Mouse (Mus musculus) intestine, embryonic 15.5 days (tissue): ENCODE results near the gene Nrtn. TPM values are rescaled to one million over a fixed set of nuclear protein-coding genes. Genes with fewer than 3 reads are reported as not detected.

Experiments
- ATAC-seq: fragments of 200-750 bp; cut with Nextera tagmentation; 2 replicates; pipeline ENCODE4 v1.8.0; 2017; ENCODE audit warnings: moderate TSS enrichment, moderate library complexity
- H3K27ac ChIP-seq: fragments of 300-500 bp; sonication (generic); 2 replicates; pipeline ENCODE4 v1.5.1; 2015; ENCODE audit warnings: mild to moderate bottlenecking, inconsistent platforms
- H3K27me3 ChIP-seq: fragments of 300-500 bp; sonication (generic); replicated peaks from 2 replicates; pipeline ENCODE4 v1.6.1; 2015; ENCODE audit warnings: inconsistent platforms
- H3K36me3 ChIP-seq: fragments of 300-500 bp; sonication (generic); 2 replicates; pipeline ENCODE4 v1.6.1; 2015; ENCODE audit warnings: inconsistent platforms
- H3K4me1 ChIP-seq: fragments of 300-500 bp; sonication (generic); replicated peaks from 2 replicates; pipeline ENCODE4 v1.6.1; 2015; ENCODE audit warnings: inconsistent platforms
- H3K4me2 ChIP-seq: fragments of 300-500 bp; sonication (generic); replicated peaks from 2 replicates; pipeline ENCODE4 v1.6.1; 2015; ENCODE audit warnings: mild to moderate bottlenecking, inconsistent platforms
- H3K4me3 ChIP-seq: fragments of 300-500 bp; sonication (generic); replicated peaks from 2 replicates; pipeline ENCODE4 v1.5.1; 2015; ENCODE audit warnings: inconsistent platforms
- H3K9ac ChIP-seq: fragments of 300-500 bp; sonication (generic); 2 replicates; pipeline ENCODE4 v1.6.1; 2015; ENCODE audit warnings: inconsistent platforms
- H3K9me3 ChIP-seq: fragments of 300-500 bp; sonication (generic); 2 replicates; pipeline ENCODE4 v1.6.1; 2016; ENCODE audit warnings: inconsistent platforms
- WGBS: fragments of 180-500 bp; shearing (Covaris S2); methylation state at CpG from one replicate; pipeline ENCODE4 v1.1.7; 2015; 5-methylcytosine and 5-hydroxymethylcytosine counted together
- polyA plus RNA-seq: library from polyadenylated mRNA; unstranded; fragments of >200 nt; fragmentation: Nextera tagmentation; extraction: Ambion mirVana; gene quantifications from 2 replicates; pipeline ENCODE4 v1.2.1, GENCODE M21; 2015

Gene Nrtn
- polyA plus RNA-seq, 1 experiment from 2014 or later: 10.7 TPM

DNA sequence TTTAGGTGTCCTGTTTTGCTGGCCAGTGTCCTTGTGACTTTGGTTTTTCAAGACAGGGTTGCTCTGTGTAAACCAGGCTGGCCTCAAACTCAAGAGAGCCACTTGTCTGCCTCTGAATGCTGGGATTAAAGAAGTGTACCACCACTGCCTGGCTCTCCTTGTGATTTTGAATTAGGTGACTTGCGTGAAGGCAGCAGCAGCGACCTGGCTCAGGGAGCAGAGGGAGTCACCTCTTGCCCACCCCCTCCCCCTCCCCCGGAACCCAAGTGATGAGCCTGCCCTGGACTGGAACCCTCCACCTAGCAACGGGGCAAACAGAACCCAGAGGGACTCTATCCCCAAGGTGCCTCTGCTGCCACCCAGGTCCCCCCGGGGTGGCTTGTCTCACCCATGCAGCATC is 12.6 kb upstream of the Nrtn start, which contains the start of gene Prr22:
TSS of gene Prr22 (plus strand) at position 301 of the 400 bp plus-strand sequence.
- WGBS: 91% methylated on average over 5 of the region's 5 CpGs
- no peak within 1 kb of the TSS for H3K9ac ChIP-seq
- H3K27ac ChIP-seq: no peak within 1 kb of the TSS
- no peak for ATAC-seq
- no peaks in the 10 kb centered on the region for H3K9me3 ChIP-seq
- H3K4me2 ChIP-seq: no peak within 1 kb of the TSS
- no peaks in the 10 kb centered on the region for H3K27me3 ChIP-seq
- H3K4me3 ChIP-seq: no peak within 1 kb of the TSS
- peaks cover 31% of the 10 kb centered on the region for H3K36me3 ChIP-seq
- H3K4me1 ChIP-seq: 0 out of 2 replicates have a peak, but pooled peaks cover 5% of the 10 kb centered on the region

DNA sequence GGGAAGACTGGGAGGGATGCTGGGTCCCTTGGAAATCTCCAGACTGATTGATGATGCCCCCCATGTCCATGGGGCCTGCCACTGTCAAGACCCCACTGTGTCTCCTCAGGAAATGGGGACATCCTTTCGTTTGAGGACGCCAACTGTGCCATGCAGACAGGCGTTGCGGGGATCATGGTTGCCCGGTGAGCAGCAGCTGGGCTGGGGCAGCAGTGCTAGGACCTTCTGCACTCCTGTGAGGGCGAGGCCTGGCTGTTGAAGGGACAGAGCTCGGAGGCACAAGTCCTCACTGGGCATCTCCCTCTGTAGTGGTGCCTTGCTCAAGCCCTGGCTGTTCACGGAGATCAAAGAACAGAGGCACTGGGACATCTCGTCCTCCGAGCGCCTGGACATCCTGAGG is 11.6 kb upstream of the Nrtn start:
- Histone ChIP-seq H3K9me3 (no peaks in the 10 kb centered on the region), H3K4me3 (no peak overlapping the region), H3K4me1 (0 out of 2 replicates have a peak, but pooled peaks cover 5% of the 10 kb centered on the region), H3K4me2 (no peak overlapping the region), H3K27ac (no peak overlapping the region), H3K9ac (no peak overlapping the region), H3K36me3 (peaks cover 31% of the 10 kb centered on the region), H3K27me3 (no peaks in the 10 kb centered on the region)
- 93% methylated on average over 11 of the region's 11 CpGs for WGBS
- ATAC-seq: no peak

DNA sequence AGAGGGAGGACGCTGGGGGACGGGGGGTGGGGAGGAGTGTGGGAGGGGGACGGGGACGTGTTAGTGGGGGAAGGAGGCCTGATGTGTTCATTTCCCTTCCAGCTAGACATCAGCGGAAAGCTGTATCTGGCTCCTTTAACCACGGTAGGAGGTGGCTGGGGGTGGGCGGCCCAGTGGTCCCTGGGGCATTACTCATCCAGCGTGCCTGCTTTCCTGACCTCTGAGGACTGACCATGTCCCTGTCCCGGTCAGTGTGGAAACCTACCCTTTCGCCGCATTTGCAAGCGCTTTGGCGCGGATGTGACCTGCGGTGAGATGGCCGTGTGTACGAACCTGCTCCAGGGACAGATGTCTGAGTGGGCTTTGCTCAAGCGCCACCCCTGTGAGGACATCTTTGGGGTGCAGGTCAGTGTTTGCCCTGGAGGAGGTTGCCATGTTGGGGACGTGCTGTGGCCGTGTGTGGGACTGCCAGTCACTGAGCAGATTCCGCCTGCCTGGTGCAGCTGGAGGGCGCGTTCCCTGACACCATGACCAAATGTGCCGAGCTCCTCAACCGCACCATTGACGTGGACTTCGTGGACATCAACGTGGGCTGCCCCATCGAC is 10.3 kb upstream of the Nrtn start:
- H3K4me1 ChIP-seq: peaks cover 14% of the 10 kb centered on the region
- no peaks in the 10 kb centered on the region for H3K27me3 ChIP-seq
- H3K27ac ChIP-seq: no peak overlapping the region
- no peak overlapping the region for H3K9ac ChIP-seq
- peaks cover 31% of the 10 kb centered on the region for H3K36me3 ChIP-seq
- no peak for ATAC-seq
- H3K4me2 ChIP-seq: no peak overlapping the region
- H3K4me3 ChIP-seq: no peak overlapping the region
- no peaks in the 10 kb centered on the region for H3K9me3 ChIP-seq
- WGBS: 96% methylated on average over 29 of the region's 29 CpGs

DNA sequence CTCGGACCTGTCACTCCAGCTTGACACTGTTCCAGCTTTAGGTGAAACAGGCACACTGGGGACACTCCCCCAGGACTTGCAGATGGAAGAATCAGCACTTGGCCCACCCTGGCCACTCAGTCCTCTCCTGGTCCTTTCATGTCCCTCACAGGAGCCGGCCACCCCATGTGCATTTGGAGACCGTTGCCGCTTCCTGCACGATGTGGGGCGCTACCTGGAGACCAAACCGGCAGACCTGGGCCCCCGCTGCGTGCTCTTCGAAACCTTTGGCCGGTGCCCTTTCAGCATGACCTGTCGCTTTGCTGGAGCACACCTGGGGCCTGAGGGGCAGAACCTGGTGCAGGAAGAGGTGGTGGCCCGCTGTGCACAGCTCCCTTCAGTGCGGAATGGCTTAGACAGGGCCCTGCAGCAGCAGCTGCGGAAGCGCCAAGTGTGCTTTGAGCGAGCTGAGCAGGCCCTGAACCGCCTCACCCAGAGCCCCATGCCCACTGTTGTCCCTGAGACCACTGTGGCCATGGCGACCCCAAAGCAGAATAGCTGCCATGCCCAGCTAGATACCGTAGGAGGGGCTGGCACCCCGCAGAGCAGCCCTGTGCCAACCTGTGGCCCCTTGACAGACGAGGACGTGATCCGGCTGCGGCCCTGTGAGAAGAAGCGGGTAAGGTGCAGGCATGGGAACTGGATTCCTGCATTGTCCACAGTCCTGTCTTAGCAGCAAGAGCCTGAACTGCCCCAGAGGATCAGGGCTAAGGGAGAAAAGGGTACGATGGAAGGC is 9.5 kb upstream of the Nrtn start:
- peaks cover 31% of the 10 kb centered on the region for H3K36me3 ChIP-seq
- WGBS: 95% methylated on average over 27 of the region's 27 CpGs
- H3K9me3 ChIP-seq: no peaks in the 10 kb centered on the region
- no peak overlapping the region for H3K27ac ChIP-seq
- H3K4me1 ChIP-seq: peaks cover 20% of the 10 kb centered on the region
- no peak overlapping the region for H3K4me2 ChIP-seq
- no peak overlapping the region for H3K9ac ChIP-seq
- no peak overlapping the region for H3K4me3 ChIP-seq
- no peak for ATAC-seq
- no peaks in the 10 kb centered on the region for H3K27me3 ChIP-seq

DNA sequence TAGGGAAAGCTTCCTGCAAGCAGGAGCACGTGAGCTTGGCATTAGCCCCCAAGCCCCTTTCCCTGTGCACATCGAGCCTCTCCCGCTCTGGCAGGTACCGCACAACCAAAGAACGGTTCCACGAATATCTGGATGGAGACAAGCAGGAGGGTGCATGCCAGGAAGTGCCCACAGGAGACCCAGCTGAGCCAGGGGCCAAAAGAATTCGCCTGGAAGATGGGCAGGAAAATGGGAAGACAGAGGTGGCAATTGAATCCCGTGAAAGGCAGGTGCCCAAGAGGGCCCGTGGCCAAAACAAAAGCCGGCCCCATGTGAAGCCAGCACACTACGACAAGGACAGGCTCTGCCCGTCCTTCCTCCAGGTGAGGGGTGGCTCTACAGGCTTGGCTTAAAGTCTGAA is 8.1 kb upstream of the Nrtn start:
- Histone ChIP-seq H3K9me3 (no peaks in the 10 kb centered on the region), H3K4me2 (peak overlapping the region; percentile 84), H3K4me3 (peak overlapping the region; percentile 78), H3K27ac (no peak overlapping the region), H3K4me1 (peaks cover 26% of the 10 kb centered on the region), H3K36me3 (peaks cover 30% of the 10 kb centered on the region), H3K27me3 (0 out of 2 replicates have a peak, but pooled peaks cover under 1% of the 10 kb centered on the region), H3K9ac (peak overlapping the region; percentile 84)
- 47% methylated on average over 12 of the region's 12 CpGs for WGBS
- ATAC-seq: peak; percentile 2; the same call in 1 of the 2 replicates

DNA sequence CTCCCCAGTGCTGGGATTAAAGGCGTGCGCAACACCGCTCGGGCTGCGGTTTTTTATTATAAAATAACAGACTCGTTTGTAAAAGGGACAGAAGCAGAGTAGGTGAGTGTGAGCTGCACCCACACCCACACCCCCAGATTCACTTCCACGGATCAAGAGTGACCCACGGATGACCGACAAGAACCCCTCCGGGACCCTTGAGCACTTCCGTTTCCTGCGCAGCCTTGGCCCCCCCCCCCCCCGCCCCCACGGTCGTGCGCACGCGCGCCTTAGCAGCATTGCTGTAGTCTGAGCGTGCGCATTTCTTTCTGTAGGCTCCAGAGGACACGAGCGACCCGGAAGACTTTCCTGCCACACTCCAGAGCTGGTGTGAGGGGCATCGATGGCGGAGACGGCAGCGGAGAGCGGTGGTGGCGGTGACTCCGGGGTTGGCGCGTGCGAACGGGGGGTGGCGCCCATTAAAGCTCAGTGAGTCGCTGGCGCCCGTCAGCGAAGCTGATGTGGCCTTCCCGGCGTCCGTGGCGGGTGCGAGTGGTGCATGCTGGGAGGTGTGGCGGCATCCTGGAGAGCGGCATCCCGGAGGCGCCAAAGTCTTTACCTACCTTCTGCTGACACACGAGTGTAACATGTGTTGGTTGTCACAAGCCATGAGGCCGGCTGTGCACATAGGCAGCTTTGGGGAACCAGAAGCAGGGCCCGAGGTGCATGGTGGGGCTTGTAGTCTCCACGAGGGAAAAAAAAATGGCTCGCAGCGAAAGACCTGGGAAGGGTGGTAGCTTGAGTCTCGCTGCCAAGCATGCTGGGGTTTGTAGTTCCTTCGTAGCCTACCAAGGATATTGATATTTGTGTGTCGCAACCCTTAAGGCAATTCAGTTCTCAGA is 7.4 kb upstream of the Nrtn start, which contains the start of gene Dus3l:
TSS of gene Dus3l (plus strand) at position 284 of the 881 bp plus-strand sequence.
- Histone ChIP-seq H3K4me2 (peak within 1 kb of the TSS; percentile 84), H3K4me1 (peaks cover 26% of the 10 kb centered on the region), H3K9me3 (no peaks in the 10 kb centered on the region), H3K4me3 (peak within 1 kb of the TSS; percentile 78), H3K36me3 (peaks cover 26% of the 10 kb centered on the region), H3K9ac (peak within 1 kb of the TSS; percentile 84), H3K27ac (peak within 1 kb of the TSS; percentile 96), H3K27me3 (0 out of 2 replicates have a peak, but pooled peaks cover 3% of the 10 kb centered on the region)
- 2% methylated on average over 57 of the region's 58 CpGs for WGBS
- peak; percentile 84 for ATAC-seq

DNA sequence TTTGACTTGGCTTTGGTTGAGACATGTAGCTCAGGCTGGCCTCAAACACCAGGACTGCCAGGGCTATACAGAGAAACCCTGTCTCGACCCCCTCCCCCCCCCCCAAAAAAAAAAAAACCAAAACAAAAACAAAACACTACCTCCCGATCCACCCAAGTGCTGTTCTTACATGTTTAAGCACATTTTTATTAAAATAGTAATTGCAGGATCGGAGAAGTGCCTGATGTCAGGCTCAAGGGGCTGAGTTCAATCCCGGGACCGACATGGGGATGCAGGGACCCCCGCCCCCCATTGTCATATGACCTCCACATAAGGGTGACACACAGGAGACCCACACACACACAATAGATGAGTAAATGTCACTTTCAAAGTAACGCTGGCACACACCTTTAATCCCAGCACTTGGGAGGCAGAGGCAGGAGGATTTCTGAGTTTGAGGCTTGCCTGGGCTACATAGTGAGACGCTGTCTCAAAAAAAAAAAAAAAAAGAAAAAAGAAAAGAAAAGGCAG is 6.5 kb upstream of the Nrtn start:
- Histone ChIP-seq H3K4me2 (peak overlapping the region; percentile 84), H3K9ac (no peak overlapping the region), H3K9me3 (no peaks in the 10 kb centered on the region), H3K27ac (peak overlapping the region; percentile 86; the same call in 1 of the 2 replicates), H3K36me3 (peaks cover 17% of the 10 kb centered on the region), H3K4me1 (peaks cover 29% of the 10 kb centered on the region), H3K4me3 (peak overlapping the region; percentile 78; the same call in 1 of the 2 replicates), H3K27me3 (0 out of 2 replicates have a peak, but pooled peaks cover 3% of the 10 kb centered on the region)
- ATAC-seq: no peak
- WGBS: 72% methylated on average over 8 of the region's 8 CpGs

DNA sequence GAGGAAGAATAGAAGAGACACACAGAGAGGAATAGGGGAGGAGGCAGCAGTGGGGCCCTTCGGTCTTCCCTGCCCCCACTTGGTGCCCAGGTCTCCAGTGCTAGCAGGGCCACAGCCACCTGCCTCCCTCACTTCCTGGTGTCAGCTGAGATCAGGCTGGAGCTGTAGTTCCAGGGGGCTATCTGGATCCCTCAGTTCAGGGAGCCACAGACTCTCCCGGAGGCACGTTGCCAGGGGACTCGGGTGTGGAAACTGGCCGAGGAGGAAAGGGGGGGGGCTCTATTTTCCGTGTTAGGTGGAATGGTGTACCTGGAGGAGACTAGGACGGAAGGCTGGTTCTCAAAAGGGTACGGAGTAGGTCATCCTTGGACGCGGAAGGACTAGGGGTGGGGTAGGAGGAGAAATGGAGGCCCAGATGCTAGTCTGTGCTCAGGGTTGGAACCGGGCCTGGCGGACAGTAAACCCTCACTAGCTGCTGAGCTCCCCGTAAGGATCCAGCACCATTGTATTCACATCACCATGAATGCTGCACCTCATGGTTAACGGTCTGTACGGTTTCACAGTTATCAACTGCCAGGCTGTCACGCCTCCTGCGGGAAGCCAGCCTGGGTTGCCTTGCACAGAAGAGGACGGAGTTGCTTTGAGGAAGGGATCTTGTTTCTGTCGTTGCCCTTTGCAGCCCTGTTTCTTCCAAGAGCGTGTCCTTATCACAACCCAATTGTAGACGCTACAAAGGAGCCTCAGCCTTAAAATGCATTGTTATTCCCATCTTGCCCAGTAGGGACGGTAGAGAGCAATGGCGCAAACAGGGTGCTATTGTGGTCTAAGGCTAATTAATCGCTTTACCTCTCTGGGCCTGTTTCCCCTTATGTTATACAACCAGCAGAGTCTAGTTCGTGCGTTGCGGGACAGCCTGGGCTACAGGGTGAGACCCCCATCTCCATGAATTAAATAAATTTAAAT is 5.7 kb upstream of the Nrtn start:
- no peaks in the 10 kb centered on the region for H3K9me3 ChIP-seq
- H3K4me1 ChIP-seq: peaks cover 32% of the 10 kb centered on the region
- peak overlapping the region; percentile 84 for H3K4me2 ChIP-seq
- 0 out of 2 replicates have a peak overlapping the region, but pooled peaks have one; percentile 2 for H3K9ac ChIP-seq
- H3K27me3 ChIP-seq: 0 out of 2 replicates have a peak, but pooled peaks cover 3% of the 10 kb centered on the region
- H3K27ac ChIP-seq: peak overlapping the region; percentile 86
- no peak overlapping the region for H3K4me3 ChIP-seq
- H3K36me3 ChIP-seq: peaks cover 11% of the 10 kb centered on the region
- no peak for ATAC-seq
- WGBS: 43% methylated on average over 27 of the region's 27 CpGs

DNA sequence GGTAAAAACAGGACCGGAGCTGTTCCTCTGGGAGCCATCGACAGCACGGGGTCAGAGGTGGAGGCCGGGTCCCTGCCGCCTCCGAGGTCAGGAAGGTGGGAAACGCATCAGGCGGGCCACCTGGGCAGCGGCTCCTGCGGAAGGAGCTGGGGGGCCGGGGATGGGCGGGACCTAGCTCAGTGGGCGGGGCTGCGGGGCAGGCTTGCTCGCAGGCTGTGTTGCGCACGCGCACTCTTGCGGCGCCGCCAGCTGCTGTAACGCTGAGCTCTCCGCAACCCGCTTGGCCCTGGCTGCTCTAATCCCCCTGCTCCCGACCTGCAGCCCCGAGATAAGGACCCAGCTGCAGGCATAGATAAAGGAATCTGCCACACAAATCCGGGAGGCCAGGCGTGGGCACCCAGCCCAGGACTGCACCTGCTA is 4.7 kb upstream of the Nrtn start:
- peak overlapping the region; percentile 86 for H3K27ac ChIP-seq
- peaks cover 41% of the 10 kb centered on the region for H3K4me1 ChIP-seq
- peak overlapping the region; percentile 54 for H3K9ac ChIP-seq
- peaks cover 4% of the 10 kb centered on the region; the same call in 1 of the 2 replicates for H3K36me3 ChIP-seq
- WGBS: 0% methylated on average over 28 of the region's 28 CpGs
- H3K9me3 ChIP-seq: no peaks in the 10 kb centered on the region
- H3K27me3 ChIP-seq: peaks cover 3% of the 10 kb centered on the region; the same call in 1 of the 2 replicates
- peak overlapping the region; percentile 84 for H3K4me2 ChIP-seq
- peak; percentile 48 for ATAC-seq
- peak overlapping the region; percentile 46 for H3K4me3 ChIP-seq

DNA sequence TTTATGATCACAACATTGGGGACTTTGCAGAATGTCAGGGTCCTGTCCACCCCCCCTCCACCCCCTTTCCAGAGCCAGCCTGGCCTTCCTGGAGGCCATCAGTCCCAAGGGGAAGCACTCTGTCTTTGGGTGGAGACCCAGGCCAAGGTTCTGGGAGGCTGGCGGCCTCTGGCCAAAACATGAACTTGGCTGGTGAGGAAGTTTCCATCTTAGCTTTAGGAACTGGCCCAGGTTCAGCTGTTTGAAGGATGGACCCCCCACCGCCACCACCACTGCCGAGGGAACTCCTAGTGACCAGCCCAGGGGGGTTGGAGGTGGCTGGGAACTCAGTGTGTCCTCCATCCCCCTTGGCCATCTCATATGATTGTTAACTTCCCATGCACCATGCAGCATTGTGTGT is 3.7 kb upstream of the Nrtn start:
- no peak overlapping the region for H3K27ac ChIP-seq
- no peak for ATAC-seq
- peaks cover 9% of the 10 kb centered on the region for H3K27me3 ChIP-seq
- H3K4me2 ChIP-seq: no peak overlapping the region; the same call in 1 of the 2 replicates
- H3K4me1 ChIP-seq: peaks cover 45% of the 10 kb centered on the region
- no peak overlapping the region for H3K4me3 ChIP-seq
- H3K9me3 ChIP-seq: no peaks in the 10 kb centered on the region
- no peaks in the 10 kb centered on the region for H3K36me3 ChIP-seq
- WGBS: 47% methylated on average over 3 of the region's 3 CpGs
- H3K9ac ChIP-seq: no peak overlapping the region

DNA sequence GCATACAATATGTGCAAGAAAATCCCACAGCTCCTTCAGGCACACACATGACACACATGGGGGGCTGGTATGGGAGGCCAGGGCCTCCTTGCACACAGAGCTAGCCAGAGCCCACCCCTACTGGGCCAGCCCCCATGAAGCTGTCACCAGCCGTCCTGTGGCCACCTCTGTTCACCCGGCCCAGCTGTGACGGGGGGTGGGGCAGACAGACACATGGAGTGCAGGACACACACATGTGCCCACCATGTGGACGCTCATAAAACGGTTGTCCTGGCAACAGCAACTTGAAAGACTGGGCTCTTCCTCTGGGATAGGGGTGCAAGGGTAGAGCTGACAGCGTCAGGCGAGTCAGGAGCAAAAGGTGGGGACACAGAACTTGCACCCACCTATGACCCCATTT is 1.9 kb upstream of the Nrtn start:
- Histone ChIP-seq H3K27ac (no peak overlapping the region), H3K4me1 (peaks cover 48% of the 10 kb centered on the region), H3K9me3 (no peaks in the 10 kb centered on the region), H3K36me3 (no peaks in the 10 kb centered on the region), H3K9ac (no peak overlapping the region), H3K27me3 (peaks cover 21% of the 10 kb centered on the region), H3K4me2 (no peak overlapping the region), H3K4me3 (no peak overlapping the region)
- no peak for ATAC-seq
- 51% methylated on average over 7 of the region's 7 CpGs for WGBS
